Mouse (Mus musculus) heart, adult 8-10 months (tissue): ENCODE measurements at regions not wholly inside any gene's neighbourhood (a gene's known extent, or its start where the extent isn't known, plus 50 kb on each side); places are given as distances from the start of the nearest gene placed in this dataset.

Experiments
- DNase-seq: peaks from one replicate; pipeline ENCODE4 v3.0.0; 2022; ENCODE audit warnings: low spot score

DNA sequence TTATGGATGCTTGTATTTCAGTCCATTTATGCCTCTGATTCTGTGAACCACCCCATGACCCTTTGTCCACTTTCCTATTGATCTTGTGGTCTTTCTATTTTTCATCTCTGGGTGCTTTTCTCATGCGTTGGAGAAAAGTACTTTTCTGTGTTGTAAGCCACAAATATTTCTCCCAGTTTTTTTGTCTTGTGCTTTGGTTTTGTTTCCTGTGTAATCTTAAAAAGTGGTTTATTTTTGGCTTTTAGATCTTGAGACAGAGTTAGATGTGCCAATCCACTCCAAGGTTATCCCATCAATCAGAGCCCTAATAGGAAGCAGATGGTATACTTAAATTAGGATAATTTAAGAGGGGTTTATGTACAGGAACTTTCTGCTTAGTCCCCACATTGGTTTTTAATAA, 50.0 kb upstream of the Slc22a23 start:
- no peak for DNase-seq
